Mouse (Mus musculus): ENCODE data around the gene Gm17409.

DNA sequence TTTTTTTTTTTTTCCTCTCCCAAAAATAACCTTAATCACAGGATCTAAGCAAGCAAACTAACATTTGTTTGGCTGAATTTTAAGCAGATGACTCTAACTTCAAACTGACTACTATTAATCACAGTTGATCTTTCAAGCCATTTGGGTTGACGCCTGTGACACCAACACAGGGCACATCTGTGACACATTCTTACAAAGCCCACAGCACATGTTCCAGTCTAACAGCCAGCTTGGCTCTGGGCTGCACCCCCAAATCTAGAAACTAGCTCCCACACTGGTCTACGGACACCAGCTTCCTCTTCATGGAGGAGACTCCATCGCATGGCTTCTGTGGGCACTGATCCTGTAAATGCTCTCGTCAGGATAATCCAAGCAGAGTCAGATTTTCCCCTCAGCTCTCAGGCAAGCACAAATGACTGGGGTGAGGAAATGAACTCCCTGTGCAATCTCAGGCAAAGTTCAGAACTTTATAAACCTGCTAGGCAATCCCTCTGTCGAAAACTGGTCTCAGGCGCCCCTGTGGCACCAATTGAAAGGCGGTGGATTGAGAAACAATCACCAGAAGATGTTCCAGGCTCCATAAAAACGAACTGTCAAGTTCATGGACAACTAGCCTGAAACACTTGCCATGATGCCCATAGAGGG is 13.0 kb upstream of the Gm17409 start:
- TF ChIP-seq TAL1 (IDR thresholded peaks at IDR 0.05; ENCODE audit: low read length) (no peak), GATA1 (IDR thresholded peaks at IDR 0.05; ENCODE audit: low read length) (no peak)
